Mouse (Mus musculus): Measurements from ENCODE around the gene E2f8.

Gene E2f8

GRCm38 (mm10) chr7:48855461-48855860, 25.9 kb downstream of the E2f8 start:
- no peak for DNase-seq (ENCODE audit: inconsistent ontology term)

GRCm38 (mm10) chr7:48853496-48853895, 27.9 kb downstream of the E2f8 start:
- DNase-seq (ENCODE audit: inconsistent ontology term), result no peak

- no peak for DNase-seq (ENCODE audit: inconsistent ontology term)
These were observed 29.8 kb downstream of the E2f8 start for GRCm38 (mm10) chr7:48851529-48852104.

- DNase-seq (ENCODE audit: inconsistent ontology term), result no peak
These were observed 33.4 kb downstream of the E2f8 start, which contains the start of gene Csrp3 for GRCm38 (mm10) chr7:48847820-48848650. Gene Csrp3, minus strand, starts transcription at chr7:48848033.

- DNase-seq (ENCODE audit: inconsistent ontology term), result no peak
These were observed 34.6 kb downstream of the E2f8 start for GRCm38 (mm10) chr7:48846755-48847154.

GRCm38 (mm10) chr7:48845213-48845973, 36.0 kb downstream of the E2f8 start:
- DNase-seq (ENCODE audit: inconsistent ontology term), result no peak

GRCm38 (mm10) chr7:48843541-48843940, 37.9 kb downstream of the E2f8 start:
- no peak for DNase-seq (ENCODE audit: inconsistent ontology term)

GRCm38 (mm10) chr7:48842353-48842752, 39.0 kb downstream of the E2f8 start:
- DNase-seq (ENCODE audit: inconsistent ontology term), result no peak

- DNase-seq (ENCODE audit: inconsistent ontology term), result no peak
These were observed 39.9 kb downstream of the E2f8 start for GRCm38 (mm10) chr7:48841538-48841937.

- no peak for DNase-seq (ENCODE audit: inconsistent ontology term)
These were observed 40.9 kb downstream of the E2f8 start for GRCm38 (mm10) chr7:48840545-48840944.

- DNase-seq (ENCODE audit: inconsistent ontology term), result no peak
These were observed 43.0 kb downstream of the E2f8 start for GRCm38 (mm10) chr7:48838434-48838833.

- peak; percentile 28 for DNase-seq (ENCODE audit: inconsistent ontology term)
These were observed 44.4 kb downstream of the E2f8 start for GRCm38 (mm10) chr7:48836949-48837348.

GRCm38 (mm10) chr7:48834989-48835626, 46.3 kb downstream of the E2f8 start:
- DNase-seq (ENCODE audit: inconsistent ontology term), result peak; percentile 9

GRCm38 (mm10) chr7:48834371-48834970, 46.9 kb downstream of the E2f8 start:
- peak; percentile 74 for DNase-seq (ENCODE audit: inconsistent ontology term)

GRCm38 (mm10) chr7:48832735-48833134, 48.7 kb downstream of the E2f8 start:
- DNase-seq (ENCODE audit: inconsistent ontology term), result no peak

GRCm38 (mm10) chr7:48830395-48830794, 51.0 kb downstream of the E2f8 start:
- no peak for DNase-seq (ENCODE audit: inconsistent ontology term)

GRCm38 (mm10) chr7:48829177-48829910, 52.1 kb downstream of the E2f8 start:
- no peak for DNase-seq (ENCODE audit: inconsistent ontology term)

GRCm38 (mm10) chr7:48825170-48825569, 56.2 kb downstream of the E2f8 start:
- no peak for DNase-seq (ENCODE audit: inconsistent ontology term)

- no peak for DNase-seq (ENCODE audit: inconsistent ontology term)
These were observed 56.7 kb downstream of the E2f8 start for GRCm38 (mm10) chr7:48824671-48825070.

- no peak for DNase-seq (ENCODE audit: inconsistent ontology term)
These were observed 57.8 kb downstream of the E2f8 start for GRCm38 (mm10) chr7:48823621-48824020.

- DNase-seq (ENCODE audit: inconsistent ontology term), result no peak
These were observed 59.7 kb downstream of the E2f8 start for GRCm38 (mm10) chr7:48821654-48822053.
